Mouse (Mus musculus) neural tube, embryonic 13.5 days (tissue): Measurements from ENCODE around the gene Pkdcc. TPM values are rescaled to one million over a fixed set of nuclear protein-coding genes. Genes with fewer than 3 reads are reported as not detected.

ENCODE experiments used
- ATAC-seq: fragments of 200-750 bp; cut with Nextera tagmentation; 2 replicates; pipeline ENCODE4 v1.8.0; 2017; ENCODE audit warnings: low read depth, mild to moderate bottlenecking, moderate TSS enrichment, moderate library complexity
- H3K27ac ChIP-seq: fragments of 300-500 bp; sonication (generic); replicated peaks from 2 replicates; pipeline ENCODE4 v1.5.1; 2015; ENCODE audit warnings: moderate library complexity, mild to moderate bottlenecking, inconsistent platforms
- H3K27me3 ChIP-seq: fragments of 300-500 bp; sonication (generic); 2 replicates; pipeline ENCODE4 v1.6.1; 2015; ENCODE audit warnings: mild to moderate bottlenecking, inconsistent platforms
- H3K36me3 ChIP-seq: fragments of 300-500 bp; sonication (generic); 2 replicates; pipeline ENCODE4 v1.6.1; 2015; ENCODE audit warnings: mild to moderate bottlenecking, inconsistent platforms
- H3K4me1 ChIP-seq: fragments of 300-500 bp; sonication (generic); replicated peaks from 2 replicates; pipeline ENCODE4 v1.6.1; 2015; ENCODE audit warnings: inconsistent platforms
- H3K4me2 ChIP-seq: fragments of 300-500 bp; sonication (generic); 2 replicates; pipeline ENCODE4 v1.6.1; 2015; ENCODE audit warnings: inconsistent platforms, mild to moderate bottlenecking, moderate library complexity
- H3K4me3 ChIP-seq: fragments of 300-500 bp; sonication (generic); 2 replicates; pipeline ENCODE4 v1.5.1; 2015; ENCODE audit warnings: mild to moderate bottlenecking, inconsistent platforms
- H3K9ac ChIP-seq: fragments of 300-500 bp; sonication (generic); 2 replicates; pipeline ENCODE4 v1.6.1; 2015; ENCODE audit warnings: moderate library complexity, mild to moderate bottlenecking, inconsistent platforms
- H3K9me3 ChIP-seq: fragments of 300-500 bp; sonication (generic); 2 replicates; pipeline ENCODE4 v1.6.1; 2016; ENCODE audit warnings: inconsistent platforms
- WGBS: fragments of 180-500 bp; shearing (Covaris S2); methylation state at CpG from one replicate; pipeline ENCODE4 v1.1.7; 2015; 5-methylcytosine and 5-hydroxymethylcytosine counted together
- polyA plus RNA-seq: library from polyadenylated mRNA; unstranded; fragments of >200 nt; fragmentation: Nextera tagmentation; extraction: Ambion mirVana; gene quantifications from 2 replicates; pipeline ENCODE4 v1.2.1, GENCODE M21; 2015

The Pkdcc gene
- polyA plus RNA-seq, 1 experiment from 2014 or later: 4.2 TPM

DNA sequence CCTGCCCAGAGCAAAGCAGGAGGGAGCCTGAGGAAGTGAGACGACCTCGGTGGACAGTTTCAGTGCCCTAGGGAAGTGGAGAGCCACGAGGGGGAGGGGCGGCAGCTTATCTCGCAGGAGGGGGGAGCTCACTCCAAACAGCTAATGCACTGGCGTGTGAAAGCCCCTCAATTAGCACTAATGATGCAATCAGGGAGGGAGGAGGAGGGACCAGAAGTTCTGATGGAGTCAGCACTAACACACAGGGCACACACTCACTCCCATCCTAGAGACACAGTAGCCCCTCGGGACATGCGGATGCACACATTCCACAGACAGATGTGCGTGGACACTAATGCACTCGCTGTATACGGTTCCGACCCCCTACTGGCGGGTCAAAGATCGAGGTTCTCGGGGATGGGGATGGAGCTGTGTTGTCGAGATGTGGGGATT is 915 bp upstream of the Pkdcc start:
- no peaks in the 10 kb centered on the region for H3K36me3 ChIP-seq
- H3K9ac ChIP-seq: peak overlapping the region; percentile 97
- peak overlapping the region; percentile 89 for H3K4me2 ChIP-seq
- peaks cover 7% of the 10 kb centered on the region; the same call in 1 of the 2 replicates for H3K27me3 ChIP-seq
- WGBS: under 1% methylated on average over 16 of the region's 16 CpGs
- H3K4me3 ChIP-seq: peak overlapping the region; percentile 63
- H3K9me3 ChIP-seq: no peaks in the 10 kb centered on the region
- H3K4me1 ChIP-seq: peaks cover 66% of the 10 kb centered on the region
- peak overlapping the region; percentile 93 for H3K27ac ChIP-seq
- peak; percentile 60 for ATAC-seq

DNA sequence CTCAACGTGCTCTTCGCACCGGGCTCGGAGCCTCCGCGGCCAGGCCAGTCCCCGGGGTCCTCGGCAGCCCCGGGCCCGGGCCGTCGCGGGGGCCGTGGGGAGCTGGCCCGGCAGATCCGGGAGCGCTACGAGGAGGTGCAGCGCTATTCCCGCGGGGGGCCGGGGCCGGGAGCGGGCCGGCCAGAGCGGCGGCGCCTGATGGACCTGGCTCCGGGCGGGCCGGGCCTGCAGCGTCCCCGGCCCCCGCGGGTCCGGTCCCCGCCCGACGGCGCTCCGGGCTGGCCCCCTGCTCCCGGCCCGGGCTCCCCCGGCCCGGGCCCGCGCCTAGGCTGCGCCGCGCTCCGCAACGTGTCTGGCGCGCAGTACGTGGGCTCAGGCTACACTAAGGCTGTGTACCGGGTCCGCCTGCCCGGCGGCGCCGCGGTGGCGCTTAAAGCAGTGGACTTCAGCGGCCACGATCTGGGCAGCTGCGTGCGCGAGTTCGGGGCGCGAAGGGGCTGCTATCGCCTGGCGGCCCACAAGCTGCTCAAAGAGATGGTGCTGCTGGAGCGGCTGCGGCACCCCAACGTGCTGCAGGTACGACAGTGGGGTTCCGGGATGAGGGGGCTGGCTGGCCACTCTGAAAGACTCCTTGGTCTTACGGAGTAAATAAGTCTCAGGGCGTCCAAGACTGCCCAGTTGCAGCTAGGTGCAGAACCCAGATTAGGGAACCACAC is 595 bp downstream of the Pkdcc start:
- Histone ChIP-seq H3K27me3 (peaks cover 12% of the 10 kb centered on the region), H3K4me1 (peaks cover 72% of the 10 kb centered on the region), H3K27ac (peak overlapping the region; percentile 93), H3K9ac (peak overlapping the region; percentile 97), H3K4me3 (peak overlapping the region; percentile 63), H3K9me3 (no peaks in the 10 kb centered on the region), H3K36me3 (peaks cover 1% of the 10 kb centered on the region), H3K4me2 (peak overlapping the region; percentile 89)
- peak; percentile 45 for ATAC-seq
- under 1% methylated on average over 67 of the region's 80 CpGs for WGBS

DNA sequence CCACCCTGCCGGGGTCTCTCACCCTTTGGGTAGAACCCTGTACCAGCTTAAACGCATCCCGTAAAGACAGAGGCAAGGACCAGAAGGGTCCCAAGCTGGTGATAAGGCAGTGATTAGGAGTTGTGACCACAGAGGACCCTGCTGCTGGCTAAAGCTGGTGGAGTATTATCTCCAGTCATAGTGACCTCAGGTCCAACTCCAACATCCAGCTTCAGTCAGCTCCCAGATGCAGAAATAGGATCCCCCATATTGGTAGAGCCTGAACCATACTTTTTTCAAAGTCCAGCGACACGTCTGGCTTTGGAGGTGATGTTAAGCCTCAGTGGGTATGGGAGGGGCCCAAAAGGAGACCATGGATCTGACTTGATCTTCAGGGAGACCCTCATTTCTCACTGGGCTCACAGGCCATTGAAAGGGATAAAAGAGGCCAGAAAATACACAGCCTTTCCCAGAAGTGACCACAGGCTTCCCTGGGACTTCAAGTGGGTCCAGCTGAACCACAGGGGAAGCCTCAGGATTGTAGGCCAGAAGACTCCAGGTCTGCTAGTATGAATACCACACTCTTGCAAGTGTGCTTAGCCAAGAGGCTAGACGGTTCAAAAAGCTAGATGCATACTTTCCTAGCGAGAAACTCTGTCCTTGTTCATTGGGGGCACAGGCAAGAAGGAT is 1.3 kb downstream of the Pkdcc start:
- Histone ChIP-seq H3K4me1 (peaks cover 77% of the 10 kb centered on the region), H3K9ac (peak overlapping the region; percentile 97), H3K27ac (peak overlapping the region; percentile 93), H3K4me3 (peak overlapping the region; percentile 63), H3K4me2 (peak overlapping the region; percentile 89), H3K36me3 (peaks cover 6% of the 10 kb centered on the region), H3K27me3 (peaks cover 16% of the 10 kb centered on the region), H3K9me3 (no peaks in the 10 kb centered on the region)
- ATAC-seq: no peak
- 35% methylated on average over 7 of the region's 7 CpGs for WGBS

DNA sequence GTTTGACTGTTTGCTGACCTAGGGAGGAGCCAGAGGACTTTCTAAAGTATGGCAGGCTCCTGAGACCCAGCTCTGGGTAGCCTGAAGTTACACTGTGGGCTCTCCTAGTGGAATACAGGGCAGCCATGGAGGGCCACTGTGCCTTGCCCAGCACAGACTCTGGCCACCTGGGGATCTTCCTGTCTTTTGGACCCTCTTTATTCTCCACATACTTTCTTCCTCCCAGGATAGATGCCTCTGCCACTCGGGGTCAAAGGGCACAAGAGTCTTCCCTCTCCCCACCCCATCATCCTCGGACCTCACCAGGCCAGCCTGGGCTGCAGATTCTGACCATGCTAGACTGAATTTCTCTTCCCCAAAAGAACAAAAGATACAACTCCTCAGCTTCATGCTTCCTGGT is 3.1 kb downstream of the Pkdcc start:
- Histone ChIP-seq H3K4me3 (peak overlapping the region; percentile 63), H3K4me1 (peaks cover 85% of the 10 kb centered on the region), H3K27ac (no peak overlapping the region), H3K4me2 (peak overlapping the region; percentile 89), H3K9ac (peak overlapping the region; percentile 97; the same call in 1 of the 2 replicates), H3K9me3 (no peaks in the 10 kb centered on the region), H3K27me3 (peaks cover 13% of the 10 kb centered on the region), H3K36me3 (peaks cover 10% of the 10 kb centered on the region)
- ATAC-seq: no peak
- WGBS: 26% methylated on average over 2 of the region's 2 CpGs

DNA sequence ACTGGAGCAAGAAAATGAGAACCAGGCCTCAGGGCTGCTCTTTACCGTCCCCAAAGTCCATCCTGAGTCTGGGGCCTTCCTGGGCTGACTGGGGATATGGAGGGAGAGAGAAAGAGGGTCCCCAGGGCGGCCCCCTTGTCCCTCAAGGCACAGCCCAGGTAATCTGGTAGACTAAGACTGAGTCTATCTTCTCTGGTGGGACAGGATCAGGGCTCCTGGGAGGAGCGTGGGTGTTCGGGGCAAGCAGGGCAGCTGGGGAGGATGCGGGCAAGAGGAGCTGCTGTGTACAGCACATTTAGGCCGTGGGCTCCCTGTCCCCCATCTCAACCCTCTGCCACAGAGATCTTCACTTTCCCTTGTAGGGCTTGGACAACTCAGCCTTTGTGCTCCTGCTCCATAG is 3.6 kb downstream of the Pkdcc start:
- Histone ChIP-seq H3K4me1 (peaks cover 85% of the 10 kb centered on the region), H3K4me3 (peak overlapping the region; percentile 63; the same call in 1 of the 2 replicates), H3K36me3 (peaks cover 10% of the 10 kb centered on the region), H3K4me2 (peak overlapping the region; percentile 89), H3K9me3 (no peaks in the 10 kb centered on the region), H3K9ac (peak overlapping the region; percentile 97), H3K27me3 (peaks cover 13% of the 10 kb centered on the region), H3K27ac (0 out of 2 replicates have a peak overlapping the region, but pooled peaks have one; percentile 6)
- ATAC-seq: no peak
- 53% methylated on average over 6 of the region's 6 CpGs for WGBS

DNA sequence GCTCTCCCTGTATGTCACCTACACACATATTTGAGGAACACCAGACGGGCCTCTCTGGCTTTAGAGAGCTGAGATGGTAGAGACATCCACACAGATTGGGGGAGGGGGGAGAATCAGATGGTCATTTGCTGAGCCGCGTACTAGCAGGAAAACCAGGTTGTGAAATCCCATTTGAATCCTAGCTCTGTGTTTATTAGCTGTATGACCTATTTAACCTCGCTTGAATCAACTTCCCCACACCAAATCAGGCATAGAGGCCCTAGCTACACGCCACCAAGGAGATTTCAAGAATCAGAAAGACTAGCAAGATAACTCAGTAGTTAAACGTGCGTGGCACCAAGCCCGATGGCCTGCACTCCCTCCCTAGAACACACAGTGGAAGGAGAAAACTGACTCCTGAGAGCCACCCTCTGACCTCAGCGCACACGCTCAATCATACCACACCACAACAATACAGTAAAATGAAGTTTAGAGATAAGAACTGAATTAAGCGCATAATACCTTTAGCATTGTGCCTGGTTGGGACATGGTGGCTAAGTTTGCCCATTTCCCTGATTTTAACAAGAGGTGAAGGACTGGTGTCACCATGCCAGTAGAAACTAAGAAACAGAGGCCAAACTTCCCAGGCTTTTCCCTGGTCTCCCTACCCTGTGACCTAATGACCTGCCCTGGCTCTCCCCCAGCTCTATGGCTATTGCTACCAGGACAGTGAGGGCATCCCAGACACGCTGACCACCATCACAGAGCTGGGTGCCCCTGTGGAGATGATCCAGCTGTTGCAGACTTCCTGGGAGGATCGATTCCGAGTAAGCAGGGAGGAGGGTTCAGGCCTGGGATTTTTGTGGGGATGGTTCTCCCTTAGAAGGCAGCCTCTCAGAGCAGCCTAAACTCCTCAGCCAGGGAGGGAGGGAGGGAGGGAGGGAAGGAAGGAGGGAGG is 4.5 kb downstream of the Pkdcc start:
- Histone ChIP-seq H3K36me3 (peaks cover 16% of the 10 kb centered on the region), H3K4me1 (peaks cover 82% of the 10 kb centered on the region), H3K4me2 (peak overlapping the region; percentile 89), H3K9me3 (no peaks in the 10 kb centered on the region), H3K27ac (0 out of 2 replicates have a peak overlapping the region, but pooled peaks have one; percentile 6), H3K27me3 (peaks cover 13% of the 10 kb centered on the region), H3K4me3 (no peak overlapping the region), H3K9ac (no peak overlapping the region; the same call in 1 of the 2 replicates)
- 58% methylated on average over 14 of the region's 14 CpGs for WGBS
- no peak for ATAC-seq

DNA sequence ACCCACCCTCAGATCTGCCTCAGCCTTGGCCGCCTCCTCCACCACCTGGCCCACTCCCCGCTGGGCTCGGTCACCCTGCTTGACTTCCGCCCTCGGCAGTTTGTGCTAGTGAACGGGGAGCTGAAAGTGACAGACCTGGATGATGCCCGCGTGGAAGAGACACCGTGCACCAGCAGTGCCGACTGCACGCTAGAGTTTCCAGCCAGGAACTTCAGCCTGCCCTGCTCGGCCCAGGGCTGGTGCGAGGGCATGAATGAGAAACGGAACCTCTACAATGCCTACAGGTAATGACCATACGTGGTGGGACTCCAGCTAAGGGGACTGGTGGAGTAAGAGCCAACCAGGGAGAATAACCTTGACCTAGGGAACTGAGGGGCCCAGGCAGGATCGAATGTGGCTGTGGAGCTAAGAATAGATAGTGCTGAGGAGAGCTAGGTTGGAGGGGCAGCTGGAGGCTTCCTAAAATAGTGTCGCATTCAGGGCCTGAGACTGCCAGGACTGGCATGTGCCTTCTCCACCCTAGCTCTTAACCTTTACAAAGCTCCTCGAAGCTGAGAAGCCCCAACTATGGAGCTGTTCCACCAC is 6.0 kb downstream of the Pkdcc start:
- Histone ChIP-seq H3K9me3 (no peaks in the 10 kb centered on the region), H3K9ac (no peak overlapping the region), H3K36me3 (peaks cover 21% of the 10 kb centered on the region), H3K4me2 (no peak overlapping the region), H3K4me1 (peaks cover 78% of the 10 kb centered on the region), H3K27me3 (peaks cover 13% of the 10 kb centered on the region), H3K27ac (no peak overlapping the region), H3K4me3 (no peak overlapping the region)
- no peak for ATAC-seq
- 82% methylated on average over 18 of the region's 18 CpGs for WGBS

DNA sequence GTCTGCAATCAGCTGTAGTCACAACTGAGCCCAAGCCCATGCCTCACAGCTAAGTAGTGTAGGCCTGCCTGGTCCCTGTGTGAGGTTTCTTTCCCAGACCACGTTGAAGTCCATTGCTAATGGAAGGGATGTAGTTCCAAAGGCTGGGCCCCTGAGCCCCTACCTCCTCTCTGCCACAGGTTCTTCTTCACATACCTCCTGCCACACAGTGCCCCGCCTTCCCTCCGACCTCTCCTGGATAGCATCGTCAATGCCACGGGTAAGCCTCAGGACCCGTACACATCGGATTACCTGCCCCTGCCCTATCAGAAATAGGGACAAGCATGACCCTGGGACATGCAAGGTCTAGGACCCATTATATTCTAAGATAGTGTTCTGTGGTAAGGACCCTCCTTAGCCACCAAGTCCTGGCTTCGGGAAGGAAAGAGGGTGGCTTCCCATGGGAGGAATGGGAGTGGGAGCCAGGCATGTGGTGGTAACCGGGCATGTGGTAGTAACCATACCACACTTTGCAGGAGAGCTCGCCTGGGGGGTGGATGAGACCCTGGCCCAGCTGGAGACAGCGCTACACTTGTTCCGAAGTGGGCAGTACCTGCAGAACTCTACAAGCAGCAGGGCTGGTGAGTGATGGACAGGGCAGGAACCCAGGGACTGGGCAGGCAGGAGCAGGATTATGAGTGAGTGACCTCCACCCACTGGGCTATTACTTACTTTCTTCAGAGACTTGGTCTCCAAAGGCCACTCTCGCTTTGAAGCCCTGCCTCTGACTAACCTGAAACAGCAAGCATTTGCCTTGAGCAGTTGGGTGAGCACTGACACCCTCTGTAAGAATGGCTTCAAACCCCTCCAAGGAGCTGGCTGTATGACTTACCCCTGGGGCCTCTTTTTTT is 6.8 kb downstream of the Pkdcc start:
- no peak for ATAC-seq
- no peak overlapping the region for H3K4me3 ChIP-seq
- no peak overlapping the region for H3K9ac ChIP-seq
- H3K27ac ChIP-seq: no peak overlapping the region
- H3K4me1 ChIP-seq: peaks cover 70% of the 10 kb centered on the region
- WGBS: 67% methylated on average over 13 of the region's 13 CpGs
- H3K4me2 ChIP-seq: no peak overlapping the region
- H3K9me3 ChIP-seq: no peaks in the 10 kb centered on the region
- peaks cover 21% of the 10 kb centered on the region for H3K36me3 ChIP-seq
- H3K27me3 ChIP-seq: peaks cover 13% of the 10 kb centered on the region

DNA sequence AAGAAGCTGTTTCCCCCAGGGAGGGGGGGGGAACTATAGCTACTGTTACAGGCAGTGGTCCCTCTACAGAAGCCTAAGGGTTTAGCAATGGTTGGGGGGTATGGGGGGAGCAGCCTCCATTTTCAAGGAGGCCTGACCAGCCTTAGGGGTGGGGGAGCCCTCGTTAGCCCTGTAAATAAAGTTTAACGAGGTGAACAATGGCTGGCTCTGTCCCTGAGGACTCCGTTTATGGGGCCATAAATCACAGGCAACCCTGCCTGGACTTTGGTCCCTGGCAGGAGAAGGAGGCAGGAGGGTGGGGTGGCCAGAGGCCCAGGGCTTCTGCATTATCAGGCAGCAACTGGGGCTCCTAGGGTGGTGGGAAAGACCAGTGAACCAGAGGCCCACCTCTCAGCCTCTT is 7.6 kb downstream of the Pkdcc start:
- H3K9me3 ChIP-seq: no peaks in the 10 kb centered on the region
- no peak overlapping the region for H3K9ac ChIP-seq
- no peak overlapping the region for H3K4me2 ChIP-seq
- H3K36me3 ChIP-seq: peaks cover 21% of the 10 kb centered on the region
- H3K27me3 ChIP-seq: peaks cover 13% of the 10 kb centered on the region; the same call in 1 of the 2 replicates
- H3K4me1 ChIP-seq: peaks cover 61% of the 10 kb centered on the region
- WGBS: 3% methylated on average over 3 of the region's 3 CpGs
- no peak overlapping the region for H3K27ac ChIP-seq
- peak; percentile 16; the same call in 1 of the 2 replicates for ATAC-seq
- no peak overlapping the region for H3K4me3 ChIP-seq

DNA sequence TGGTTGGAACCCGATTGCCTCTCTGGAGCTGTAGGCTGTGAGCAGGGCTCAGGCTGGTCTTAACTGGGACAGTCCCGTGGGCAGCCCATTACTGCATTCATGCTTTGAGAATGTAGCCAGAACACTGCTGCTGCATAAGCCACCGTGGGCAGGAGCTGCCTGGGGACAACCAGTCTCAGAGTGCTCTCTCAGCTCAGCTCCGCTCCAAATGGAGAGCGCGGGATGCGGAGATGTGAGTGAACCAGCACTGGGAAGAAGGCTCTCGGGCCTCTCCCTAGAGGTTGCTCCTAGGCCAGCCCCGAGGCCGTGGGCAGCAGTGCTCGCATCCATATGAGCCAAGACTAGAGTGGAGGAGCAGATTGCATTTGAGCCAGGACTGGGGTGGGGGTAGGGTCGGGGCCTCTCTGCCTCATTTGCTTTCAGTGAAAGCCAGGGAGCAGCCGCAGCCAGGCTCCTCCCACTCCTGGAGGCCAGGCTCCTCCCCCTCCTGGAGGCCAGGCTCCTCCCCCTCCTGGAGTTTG is 9.4 kb downstream of the Pkdcc start:
- Histone ChIP-seq H3K9me3 (no peaks in the 10 kb centered on the region), H3K27me3 (peaks cover 9% of the 10 kb centered on the region; the same call in 1 of the 2 replicates), H3K4me2 (no peak overlapping the region), H3K4me3 (no peak overlapping the region), H3K9ac (no peak overlapping the region), H3K36me3 (peaks cover 21% of the 10 kb centered on the region), H3K27ac (peak overlapping the region; percentile 40), H3K4me1 (peaks cover 43% of the 10 kb centered on the region)
- ATAC-seq: peak; percentile 47
- WGBS: 29% methylated on average over 13 of the region's 13 CpGs
